Mouse (Mus musculus): ENCODE measurements around the gene Kif9. TPM values are rescaled to one million over a fixed set of nuclear protein-coding genes. Genes with fewer than 3 reads are reported as not detected.

Kif9 gene
- polyA plus RNA-seq (2012; ENCODE audit: insufficient read depth, insufficient read length, missing spikeins): 3.9 and 4.8 TPM in 2 replicates

- TF ChIP-seq CTCF (IDR thresholded peaks at IDR 0.05; ENCODE audit: low read depth, low read length) (no peak), POLR2A (IDR thresholded peaks at IDR 0.05; ENCODE audit: borderline replicate concordance, low read depth, low read length) (peak; percentile 64; the same call in 1 of the 2 replicates)
- peak within 1 kb of the TSS; percentile 93 for H3K4me3 ChIP-seq (ENCODE audit: insufficient read depth, low read length)
- peak within 1 kb of the TSS; percentile 74 for H3K27ac ChIP-seq (ENCODE audit: insufficient read depth, low read depth, low read length)
- peaks cover 23% of the 10 kb centered on the region for H3K4me1 ChIP-seq (ENCODE audit: control insufficient read depth, insufficient read depth, low read length)
These were observed at the start of gene Kif9, which contains the start of gene Klhl18 for GRCm38 (mm10) chr9:110476124-110477091. Gene Kif9 (plus strand): TSS chr9:110476958. Gene Klhl18 (minus strand): TSS chr9:110476694.

GRCm38 (mm10) chr9:110431241-110431640 lies 45.5 kb upstream of the Kif9 start:
- Histone ChIP-seq H3K27ac (ENCODE audit: insufficient read depth, low read depth, low read length) (no peak overlapping the region), H3K4me1 (ENCODE audit: control insufficient read depth, insufficient read depth, low read length) (no peaks in the 10 kb centered on the region), H3K4me3 (ENCODE audit: insufficient read depth, low read length) (no peak overlapping the region)
- TF ChIP-seq POLR2A (IDR thresholded peaks at IDR 0.05; ENCODE audit: borderline replicate concordance, low read depth, low read length): no peak

- no peak overlapping the region for H3K27ac ChIP-seq (ENCODE audit: insufficient read depth, low read depth, low read length)
- TF ChIP-seq CTCF (IDR thresholded peaks at IDR 0.05; ENCODE audit: low read depth, low read length) (no peak), POLR2A (IDR thresholded peaks at IDR 0.05; ENCODE audit: borderline replicate concordance, low read depth, low read length) (no peak)
- no peak overlapping the region for H3K4me3 ChIP-seq (ENCODE audit: insufficient read depth, low read length)
- H3K4me1 ChIP-seq (ENCODE audit: control insufficient read depth, insufficient read depth, low read length): no peaks in the 10 kb centered on the region
These were observed 43.7 kb upstream of the Kif9 start for GRCm38 (mm10) chr9:110433045-110433444.

GRCm38 (mm10) chr9:110436041-110436440 lies 40.7 kb upstream of the Kif9 start:
- H3K27ac ChIP-seq (ENCODE audit: insufficient read depth, low read depth, low read length): no peak overlapping the region
- no peaks in the 10 kb centered on the region for H3K4me1 ChIP-seq (ENCODE audit: control insufficient read depth, insufficient read depth, low read length)
- H3K4me3 ChIP-seq (ENCODE audit: insufficient read depth, low read length): no peak overlapping the region
- TF ChIP-seq POLR2A (IDR thresholded peaks at IDR 0.05; ENCODE audit: borderline replicate concordance, low read depth, low read length): no peak
- TF ChIP-seq CTCF (IDR thresholded peaks at IDR 0.05; ENCODE audit: low read depth, low read length): no peak

GRCm38 (mm10) chr9:110440049-110440448 lies 36.7 kb upstream of the Kif9 start:
- TF ChIP-seq POLR2A (IDR thresholded peaks at IDR 0.05; ENCODE audit: borderline replicate concordance, low read depth, low read length) (no peak), CTCF (IDR thresholded peaks at IDR 0.05; ENCODE audit: low read depth, low read length) (no peak)
- H3K27ac ChIP-seq (ENCODE audit: insufficient read depth, low read depth, low read length): no peak overlapping the region
- H3K4me1 ChIP-seq (ENCODE audit: control insufficient read depth, insufficient read depth, low read length): no peaks in the 10 kb centered on the region
- H3K4me3 ChIP-seq (ENCODE audit: insufficient read depth, low read length): no peak overlapping the region

GRCm38 (mm10) chr9:110440559-110440958 lies 36.2 kb upstream of the Kif9 start:
- Histone ChIP-seq H3K4me3 (ENCODE audit: insufficient read depth, low read length) (no peak overlapping the region), H3K4me1 (ENCODE audit: control insufficient read depth, insufficient read depth, low read length) (no peaks in the 10 kb centered on the region), H3K27ac (ENCODE audit: insufficient read depth, low read depth, low read length) (no peak overlapping the region)
- TF ChIP-seq CTCF (IDR thresholded peaks at IDR 0.05; ENCODE audit: low read depth, low read length) (no peak), POLR2A (IDR thresholded peaks at IDR 0.05; ENCODE audit: borderline replicate concordance, low read depth, low read length) (no peak)

- TF ChIP-seq POLR2A (IDR thresholded peaks at IDR 0.05; ENCODE audit: borderline replicate concordance, low read depth, low read length) (no peak), CTCF (IDR thresholded peaks at IDR 0.05; ENCODE audit: low read depth, low read length) (no peak)
- Histone ChIP-seq H3K4me1 (ENCODE audit: control insufficient read depth, insufficient read depth, low read length) (peaks cover 5% of the 10 kb centered on the region), H3K27ac (ENCODE audit: insufficient read depth, low read depth, low read length) (no peak overlapping the region), H3K4me3 (ENCODE audit: insufficient read depth, low read length) (no peak overlapping the region)
These were observed 28.4 kb upstream of the Kif9 start for GRCm38 (mm10) chr9:110448356-110448755.

GRCm38 (mm10) chr9:110448857-110449617 lies 27.7 kb upstream of the Kif9 start:
- no peak overlapping the region for H3K4me3 ChIP-seq (ENCODE audit: insufficient read depth, low read length)
- TF ChIP-seq POLR2A (IDR thresholded peaks at IDR 0.05; ENCODE audit: borderline replicate concordance, low read depth, low read length) (no peak), CTCF (IDR thresholded peaks at IDR 0.05; ENCODE audit: low read depth, low read length) (no peak)

GRCm38 (mm10) chr9:110452523-110452922 lies 24.2 kb upstream of the Kif9 start:
- Histone ChIP-seq H3K4me1 (ENCODE audit: control insufficient read depth, insufficient read depth, low read length) (peaks cover 7% of the 10 kb centered on the region), H3K4me3 (ENCODE audit: insufficient read depth, low read length) (no peak overlapping the region), H3K27ac (ENCODE audit: insufficient read depth, low read depth, low read length) (0 out of 2 replicates have a peak overlapping the region, but pooled peaks have one; percentile 46)
- TF ChIP-seq CTCF (IDR thresholded peaks at IDR 0.05; ENCODE audit: low read depth, low read length) (no peak), POLR2A (IDR thresholded peaks at IDR 0.05; ENCODE audit: borderline replicate concordance, low read depth, low read length) (no peak)

More at GRCm38 (mm10) chr9:110448857-110449617, 27.7 kb upstream of the Kif9 start:
- no peak overlapping the region for H3K27ac ChIP-seq (ENCODE audit: insufficient read depth, low read depth, low read length)
- peaks cover 5% of the 10 kb centered on the region for H3K4me1 ChIP-seq (ENCODE audit: control insufficient read depth, insufficient read depth, low read length)

Measured in bone marrow macrophage, adult 2 months (primary cell).